Mouse (Mus musculus) CH12.LX (cell line): Measurements from ENCODE around the gene Col15a1.

ENCODE experiments used
- BHLHE40 ChIP-seq: IDR thresholded peaks from 2 replicates; pipeline ENCODE4 v1.6.1; 2011; ENCODE audit warnings: mild to moderate bottlenecking, low read depth, low read length, improper control_type of control experiment
- CTCF ChIP-seq, 2 experiments: IDR thresholded peaks in 1 of 2; conservative IDR thresholded peaks in 1 of 2; 2 replicates each; pipeline ENCODE4 v1.5.1; 2011 to 2012; ENCODE audit warnings: low read depth in 2 of 2, low read length in 2 of 2, improper control_type of control experiment in 1 of 2, inconsistent platforms in 1 of 2, mild to moderate bottlenecking in 1 of 2, moderate library complexity in 1 of 2
- MAX ChIP-seq: IDR thresholded peaks from 2 replicates; pipeline ENCODE4 v1.6.1; 2011; ENCODE audit warnings: low read length, improper control_type of control experiment
- POLR2A ChIP-seq: IDR thresholded peaks from 2 replicates; pipeline ENCODE4 v1.6.1; 2011; ENCODE audit warnings: low read depth, mild to moderate bottlenecking, improper control_type of control experiment, low read length
- RCOR1 ChIP-seq: conservative IDR thresholded peaks from 2 replicates; pipeline ENCODE4 v1.6.1; 2012; ENCODE audit warnings: low read depth, mild to moderate bottlenecking, inconsistent platforms, low read length, improper control_type of control experiment
- TBP ChIP-seq: conservative IDR thresholded peaks from 2 replicates; pipeline ENCODE4 v1.6.1; 2011; ENCODE audit warnings: low read depth, low read length, improper control_type of control experiment
- ZMIZ1 ChIP-seq: IDR thresholded peaks from 2 replicates; pipeline ENCODE4 v1.6.1; 2012; ENCODE audit warnings: low read depth, mild to moderate bottlenecking, inconsistent platforms, low read length, improper control_type of control experiment

- TF ChIP-seq CTCF (conservative IDR thresholded peaks at IDR 0.05 in 1 of 2, IDR thresholded peaks at IDR 0.05 in 1 of 2; ENCODE audit: low read depth in 2 of 2, low read length in 2 of 2) (no peak), BHLHE40 (no peak), RCOR1 (no peak), POLR2A (no peak), ZMIZ1 (no peak), TBP (no peak), MAX (no peak)
Observed at GRCm38 (mm10) chr4:47279085-47279707, 71.2 kb downstream of the Col15a1 start.
